Mouse (Mus musculus) ES-E14 (cell line): Measurements from ENCODE around the gene Brms1. TPM values are rescaled to one million over a fixed set of nuclear protein-coding genes. Genes with fewer than 3 reads are reported as not detected.
A peak's percentile ranks its signal among the peaks of the same experiment; 100 is the strongest.
"Not testable (repeated sequence)": the region's sequence is repeated elsewhere in the genome, so short reads cannot be mapped to it uniquely, and the experiment has no call there.

ENCODE experiments used
- DNase-seq: peaks from one replicate; pipeline ENCODE4 v3.0.0-alpha.2; 2013; ENCODE audit warnings: low read depth, low spot score
- H3K27ac ChIP-seq: 2 replicates; pipeline ENCODE4 v1.5.1; 2012; ENCODE audit warnings: low read depth, mild to moderate bottlenecking, low read length, moderate library complexity, mixed read lengths; ENCODE audit not compliant: poor library complexity, insufficient read depth, severe bottlenecking
- H3K36me3 ChIP-seq: 2 replicates; pipeline ENCODE4 v1.6.1; 2012; ENCODE audit warnings: mild to moderate bottlenecking, low read length, moderate library complexity, mixed read lengths; ENCODE audit not compliant: control insufficient read depth, poor library complexity, insufficient read depth, severe bottlenecking
- H3K4me1 ChIP-seq, 2 experiments: fragments of 150-350 bp in 1 of 2; sonication (generic) in 1 of 2; 2 replicates each; pipeline ENCODE4 v1.6.1; 2012; ENCODE audit warnings: low read length in 2 of 2, mild to moderate bottlenecking in 1 of 2, mixed read lengths in 1 of 2; ENCODE audit not compliant: control insufficient read depth in 2 of 2, insufficient read depth in 2 of 2, poor library complexity in 1 of 2
- H3K4me3 ChIP-seq, 2 experiments: fragments of 150-350 bp in 1 of 2; sonication (generic) in 1 of 2; 2 replicates each; pipeline ENCODE4 v1.5.1; 2012; ENCODE audit warnings: low read length in 2 of 2, low read depth in 1 of 2, mild to moderate bottlenecking in 1 of 2, mixed read lengths in 1 of 2; ENCODE audit not compliant: insufficient read depth in 1 of 2, poor library complexity in 1 of 2, severe bottlenecking in 1 of 2
- H3K9ac ChIP-seq: 2 replicates; pipeline ENCODE4 v1.6.1; 2012; ENCODE audit warnings: low read depth, mild to moderate bottlenecking, low read length, mixed read lengths; ENCODE audit not compliant: poor library complexity, insufficient read depth, severe bottlenecking
- H3K9me3 ChIP-seq: fragments of 150-350 bp; sonication (generic); 2 replicates; pipeline ENCODE4 v1.6.1; 2012; ENCODE audit warnings: low read depth, mild to moderate bottlenecking, low read length; ENCODE audit not compliant: control insufficient read depth, insufficient read depth
- CHD2 ChIP-seq: IDR thresholded peaks from 2 replicates; pipeline ENCODE4 v1.6.1; 2014; ENCODE audit warnings: mild to moderate bottlenecking, low read depth, low read length, inconsistent platforms
- HCFC1 ChIP-seq: IDR thresholded peaks from 2 replicates; pipeline ENCODE4 v1.6.1; 2012; ENCODE audit warnings: low read length, inconsistent platforms, borderline replicate concordance; ENCODE audit not compliant: insufficient read depth
- MAFK ChIP-seq: IDR thresholded peaks from 2 replicates; pipeline ENCODE4 v1.6.1; 2014; ENCODE audit warnings: mild to moderate bottlenecking, low read depth, low read length, inconsistent platforms; ENCODE audit not compliant: insufficient read depth
- ZC3H11A ChIP-seq: IDR thresholded peaks from 2 replicates; pipeline ENCODE4 v1.6.1; 2012; ENCODE audit warnings: low read depth, mild to moderate bottlenecking, inconsistent platforms, low read length, borderline replicate concordance
- ZNF384 ChIP-seq: IDR thresholded peaks from 2 replicates; pipeline ENCODE4 v1.6.1; 2012; ENCODE audit warnings: low read depth, low read length, inconsistent platforms
- in situ Hi-C, 2 experiments: fragments of 600-800 bp; cut with MboI; formaldehyde crosslinking; loops; one replicate each; pipeline ENCODE4 v1.15.1; 2025; ENCODE audit warnings: low sequenced_read_pairs in 2 of 2, inconsistent platforms in 1 of 2; ENCODE audit not compliant: unreplicated experiment in 2 of 2
- total RNA-seq: library from RNA; depleted of rRNA; stranded (reverse); fragments of 300-350 nt; gene quantifications from 2 replicates; pipeline ENCODE4 v1.2.3, GENCODE M21; 2012

Gene Brms1
- total RNA-seq, 1 experiment, result 24.1 TPM

DNA sequence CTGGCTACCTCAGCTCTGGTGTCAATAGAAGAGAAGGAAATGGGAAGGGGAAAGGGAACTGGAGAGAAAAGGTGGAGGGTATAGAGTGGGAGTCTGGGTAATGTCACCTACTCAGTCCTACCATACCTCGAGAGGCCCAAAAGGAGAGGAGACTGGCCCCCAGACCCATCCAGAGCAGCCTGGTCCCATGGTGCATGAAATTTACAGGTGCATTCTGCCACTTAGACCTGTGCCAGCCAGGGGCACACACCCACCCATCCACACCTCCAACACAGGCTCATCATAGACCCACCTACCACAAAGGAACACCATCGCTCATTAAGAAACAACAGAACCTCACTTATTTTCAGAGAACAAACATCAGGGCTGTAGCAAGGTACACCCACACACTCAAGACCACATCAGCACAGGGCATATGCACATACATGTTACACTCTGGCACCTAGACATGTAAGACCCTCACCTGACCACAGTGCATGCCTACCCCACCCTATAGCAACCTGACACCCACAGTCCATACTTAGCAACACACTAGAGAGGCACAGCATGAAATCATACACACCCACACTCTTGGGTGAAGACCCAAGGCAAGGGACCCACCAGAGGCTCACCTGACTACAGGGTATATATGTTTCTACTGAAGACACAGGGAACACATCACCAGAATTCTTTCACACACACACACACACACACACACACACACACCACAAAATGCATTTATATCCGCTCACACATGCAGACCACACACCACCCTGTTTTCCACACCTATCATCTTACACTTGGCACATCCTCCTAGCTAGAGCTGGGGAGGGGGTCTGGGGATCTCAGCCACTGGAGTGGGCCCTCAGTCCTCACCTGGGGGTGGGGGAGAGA is 43.0 kb downstream of the Brms1 start:
- in situ Hi-C loops, result no loop called here
- H3K9me3 ChIP-seq, result no peaks in the 10 kb centered on the region
- no peak for DNase-seq
- H3K4me1 ChIP-seq, result peaks cover 2 to 18% of the 10 kb centered on the region in 2 experiments; a peak in 3 of 4 replicates
- H3K9ac ChIP-seq, result no peak overlapping the region
- no peak for TF ChIP-seq MAFK
- no peak for TF ChIP-seq ZNF384
- TF ChIP-seq HCFC1, result no peak
- no peak for TF ChIP-seq ZC3H11A
- no peak for TF ChIP-seq CHD2
- no peak overlapping the region for H3K27ac ChIP-seq
- peak overlapping the region; percentile 76 to 85; a peak in 2 of 4 replicates for H3K4me3 ChIP-seq
- H3K36me3 ChIP-seq, result no peaks in the 10 kb centered on the region

GRCm38 (mm10) chr19:5084834-5085144 is 43.6 kb downstream of the Brms1 start:
- TF ChIP-seq MAFK, result no peak
- TF ChIP-seq CHD2, result no peak
- TF ChIP-seq ZC3H11A, result no peak
- TF ChIP-seq HCFC1, result no peak
- TF ChIP-seq ZNF384, result no peak
- Histone ChIP-seq H3K4me3 (peak overlapping the region; percentile 76 to 85), H3K27ac (no peak overlapping the region)

GRCm38 (mm10) chr19:5085145-5085863 is 44.1 kb downstream of the Brms1 start, which contains the start of gene Tmem151a:
Gene Tmem151a (minus strand): TSS chr19:5085531.
- Histone ChIP-seq H3K27ac (no peak within 1 kb of the TSS), H3K4me3 (peak within 1 kb of the TSS; percentile 76 to 85), H3K4me1 (peaks cover 2 to 20% of the 10 kb centered on the region in 2 experiments; a peak in 3 of 4 replicates), H3K9ac (peak within 1 kb of the TSS; percentile 74), H3K9me3 (no peaks in the 10 kb centered on the region), H3K36me3 (peaks cover 2% of the 10 kb centered on the region; the same call in 1 of the 2 replicates)
- TF ChIP-seq CHD2 (no peak), HCFC1 (no peak), ZC3H11A (no peak), ZNF384 (no peak), MAFK (no peak)
- in situ Hi-C loops, result no loop called here
- no peak for DNase-seq

More at GRCm38 (mm10) chr19:5084834-5085144, 43.6 kb downstream of the Brms1 start:
- Histone ChIP-seq H3K36me3 (peaks cover 2% of the 10 kb centered on the region; the same call in 1 of the 2 replicates), H3K9ac (peak overlapping the region; percentile 74; the same call in 1 of the 2 replicates), H3K9me3 (no peaks in the 10 kb centered on the region), H3K4me1 (peaks cover 2 to 20% of the 10 kb centered on the region in 2 experiments; a peak in 3 of 4 replicates)
- in situ Hi-C loops, result no loop called here
- no peak for DNase-seq

DNA sequence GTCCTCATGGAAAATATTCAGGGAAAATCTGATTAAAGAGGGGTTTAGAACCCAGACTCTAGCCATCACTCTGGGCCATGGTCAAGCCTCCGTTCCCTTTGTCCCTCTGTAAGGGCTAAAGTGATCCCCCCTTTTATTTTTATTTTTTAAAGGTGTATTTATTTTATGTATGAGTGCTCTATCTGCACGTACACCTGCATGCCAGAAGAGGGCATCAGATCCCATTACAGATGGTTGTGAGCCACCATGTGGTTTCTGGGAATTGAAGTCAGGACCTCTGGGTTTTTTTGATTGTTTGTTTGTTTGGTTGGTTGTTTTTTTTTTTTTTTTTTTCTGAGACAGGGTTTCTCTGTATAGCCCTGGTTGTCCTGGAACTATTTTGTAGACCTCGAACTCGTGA is 45.4 kb downstream of the Brms1 start:
- H3K36me3 ChIP-seq, in situ Hi-C loops, H3K4me3 ChIP-seq, H3K27ac ChIP-seq, DNase-seq, H3K9me3 ChIP-seq, H3K9ac ChIP-seq: not testable (repeated sequence)
- peaks cover 2 to 20% of the 10 kb centered on the region in 2 experiments; a peak in 3 of 4 replicates for H3K4me1 ChIP-seq
